Mouse (Mus musculus) stomach, embryonic 16.5 days (tissue): ENCODE results near the gene Ceacam19. TPM values are rescaled to one million over a fixed set of nuclear protein-coding genes. Genes with fewer than 3 reads are reported as not detected.
A peak's percentile ranks its signal among the peaks of the same experiment; 100 is the strongest.

Source experiments
- ATAC-seq: fragments of 200-750 bp; cut with Nextera tagmentation; 2 replicates; pipeline ENCODE4 v1.8.0; 2017; ENCODE audit warnings: moderate number of reproducible peaks, moderate TSS enrichment; ENCODE audit not compliant: insufficient read depth, low FRiP score
- H3K27ac ChIP-seq: fragments of 300-500 bp; sonication (generic); 2 replicates; pipeline ENCODE4 v1.5.1; 2014; ENCODE audit warnings: low read length
- H3K27me3 ChIP-seq: fragments of 300-500 bp; sonication (generic); 2 replicates; pipeline ENCODE4 v1.6.1; 2014; ENCODE audit warnings: low read length, control low read depth, mixed read lengths; ENCODE audit not compliant: control insufficient read depth, insufficient read depth
- H3K36me3 ChIP-seq: fragments of 300-500 bp; sonication (generic); 2 replicates; pipeline ENCODE4 v1.6.1; 2014; ENCODE audit warnings: low read length; ENCODE audit not compliant: control insufficient read depth, insufficient read depth
- H3K4me1 ChIP-seq: fragments of 300-500 bp; sonication (generic); 2 replicates; pipeline ENCODE4 v1.6.1; 2014; ENCODE audit warnings: low read length, control low read depth, mixed read lengths; ENCODE audit not compliant: control insufficient read depth, insufficient read depth
- H3K4me2 ChIP-seq: fragments of 300-500 bp; sonication (generic); 2 replicates; pipeline ENCODE4 v1.6.1; 2014; ENCODE audit warnings: low read depth, low read length, mixed read lengths
- H3K4me3 ChIP-seq: fragments of 300-500 bp; sonication (generic); replicated peaks from 2 replicates; pipeline ENCODE4 v1.5.1; 2014; ENCODE audit warnings: mild to moderate bottlenecking, low read length
- H3K9ac ChIP-seq: fragments of 300-500 bp; sonication (generic); 2 replicates; pipeline ENCODE4 v1.6.1; 2014; ENCODE audit warnings: low read length
- H3K9me3 ChIP-seq: fragments of 300-500 bp; sonication (generic); replicated peaks from 2 replicates; pipeline ENCODE4 v1.6.1; 2016; ENCODE audit warnings: low read length, control low read depth; ENCODE audit not compliant: control insufficient read depth
- WGBS: fragments of 180-500 bp; shearing (Covaris S2); extraction: QIAGEN DNeasy Blood & Tissue Kit; methylation state at CpG from one replicate; pipeline ENCODE4 v1.1.7; 2014; 5-methylcytosine and 5-hydroxymethylcytosine counted together
- polyA plus RNA-seq: library from polyadenylated mRNA; unstranded; fragments of >200 nt; fragmentation: Nextera tagmentation; extraction: Ambion mirVana; gene quantifications from 2 replicates; pipeline ENCODE4 v1.2.1, GENCODE M21; 2015

The Ceacam19 gene
- polyA plus RNA-seq, 1 experiment from 2014 or later: 3.2 TPM

DNA sequence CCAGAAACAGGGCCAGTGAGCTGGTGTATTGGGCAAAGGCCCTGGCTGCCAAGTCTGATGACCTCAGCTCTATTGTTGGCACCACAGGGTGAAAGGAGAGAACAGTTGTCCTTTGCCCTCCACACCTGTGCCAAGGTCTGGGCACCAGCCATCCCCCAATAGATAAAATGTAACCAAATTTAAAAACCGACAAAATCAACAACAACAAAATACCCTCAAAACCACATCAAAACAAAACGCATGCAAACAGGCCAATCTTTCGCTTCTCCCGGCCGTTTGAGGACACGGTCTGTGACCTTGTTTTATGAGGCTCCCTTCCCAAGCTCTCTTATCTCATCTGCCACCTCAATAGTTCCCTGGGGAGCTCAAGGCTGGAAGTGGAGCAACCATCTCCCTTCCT lies 21.3 kb downstream of the Ceacam19 start:
- Histone ChIP-seq H3K4me2 (no peak overlapping the region), H3K9me3 (no peaks in the 10 kb centered on the region), H3K36me3 (no peaks in the 10 kb centered on the region), H3K27me3 (no peaks in the 10 kb centered on the region), H3K4me3 (no peak overlapping the region), H3K27ac (no peak overlapping the region), H3K9ac (no peak overlapping the region), H3K4me1 (no peaks in the 10 kb centered on the region)
- 83% methylated on average over 6 of the region's 6 CpGs for WGBS
- ATAC-seq: no peak

DNA sequence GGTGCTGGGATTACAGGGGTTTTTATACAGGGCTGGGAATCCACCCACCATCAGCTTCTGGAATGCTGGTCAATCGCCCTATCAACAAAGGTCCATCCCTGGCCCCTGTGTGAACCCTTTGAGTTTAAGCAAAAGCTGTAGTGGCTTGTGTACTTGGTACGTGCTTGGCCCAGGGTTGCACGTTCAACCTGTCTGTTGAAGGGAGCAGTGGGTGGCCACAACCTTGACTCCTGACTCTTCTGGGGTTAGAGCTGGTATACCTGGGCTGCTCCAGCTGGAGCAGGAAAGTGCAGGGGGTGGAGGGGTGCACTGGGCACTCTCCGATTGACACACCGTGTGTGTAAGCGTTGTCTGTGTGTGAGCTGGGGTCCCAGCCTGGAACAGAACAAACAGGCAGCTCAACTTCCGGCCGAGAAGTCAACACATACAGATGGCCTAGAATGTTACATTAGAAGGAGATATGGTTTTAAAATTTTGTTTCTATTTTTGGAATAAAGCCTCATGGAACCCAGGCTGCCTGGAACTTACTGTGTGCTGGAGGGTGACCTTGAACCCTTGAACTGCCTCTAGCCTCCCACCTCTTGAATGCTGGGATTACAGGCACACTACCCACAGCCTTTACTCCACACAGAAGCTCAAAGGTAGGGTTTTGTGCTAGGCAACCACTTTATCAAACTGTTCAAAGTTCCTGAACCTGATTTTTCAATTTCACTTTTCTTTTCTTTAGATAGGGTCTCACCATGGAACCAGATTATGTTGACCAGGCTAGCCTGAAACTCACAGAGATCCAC lies 22.3 kb downstream of the Ceacam19 start:
- 63% methylated on average over 8 of the region's 8 CpGs for WGBS
- Histone ChIP-seq H3K4me3 (no peak overlapping the region), H3K36me3 (no peaks in the 10 kb centered on the region), H3K4me1 (no peaks in the 10 kb centered on the region), H3K9me3 (no peaks in the 10 kb centered on the region), H3K9ac (no peak overlapping the region), H3K27ac (no peak overlapping the region), H3K27me3 (no peaks in the 10 kb centered on the region), H3K4me2 (no peak overlapping the region)
- ATAC-seq: no peak

DNA sequence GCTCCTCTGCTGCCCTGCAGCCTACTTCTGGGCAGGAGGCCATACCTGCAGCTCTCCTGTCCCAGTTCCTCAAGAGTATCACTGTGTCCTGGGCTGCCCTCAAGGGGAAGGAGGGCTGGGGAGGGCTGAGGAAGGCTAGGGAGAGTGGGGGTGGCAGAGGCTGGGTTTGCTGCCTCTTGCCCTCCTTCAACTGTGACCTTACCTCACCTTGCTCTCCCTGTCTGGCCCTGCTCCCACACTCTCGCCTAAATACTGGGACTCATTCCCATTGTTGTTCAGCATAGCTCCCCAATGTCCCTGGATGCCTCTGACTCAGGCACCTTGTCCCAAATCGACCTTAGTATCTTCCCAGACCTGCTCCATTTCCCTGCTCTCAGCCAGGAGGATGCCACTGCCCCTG lies 23.5 kb downstream of the Ceacam19 start:
- Histone ChIP-seq H3K9me3 (no peaks in the 10 kb centered on the region), H3K36me3 (no peaks in the 10 kb centered on the region), H3K4me1 (no peaks in the 10 kb centered on the region), H3K9ac (no peak overlapping the region), H3K4me2 (no peak overlapping the region), H3K27ac (no peak overlapping the region), H3K27me3 (no peaks in the 10 kb centered on the region), H3K4me3 (no peak overlapping the region)
- 30% methylated on average over 2 of the region's 2 CpGs for WGBS
- no peak for ATAC-seq

DNA sequence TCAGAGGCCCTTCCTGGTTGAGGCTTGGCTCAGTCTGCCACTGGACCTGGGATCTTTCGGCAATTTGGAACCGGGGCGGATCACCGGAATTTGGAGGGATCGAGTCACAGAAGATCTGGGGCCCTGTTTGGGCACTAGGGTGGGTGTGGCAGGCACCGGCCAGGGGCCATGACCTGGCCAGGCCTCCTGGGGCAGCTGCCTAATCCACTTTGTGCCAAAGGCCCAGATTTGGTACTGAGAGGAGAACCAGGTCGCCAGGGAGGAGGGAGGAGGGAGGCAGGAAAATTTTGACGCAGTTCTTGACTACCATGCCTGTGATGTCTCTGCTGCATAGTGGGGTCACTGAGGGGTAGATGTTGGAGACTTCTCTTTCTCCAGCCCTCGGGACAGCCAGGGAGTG lies 26.6 kb downstream of the Ceacam19 start, which contains the start of gene Ceacam16:
Gene Ceacam16 (minus strand): TSS at position 101 of the 400 bp plus-strand sequence.
- WGBS: 78% methylated on average over 9 of the region's 9 CpGs
- Histone ChIP-seq H3K27me3 (no peaks in the 10 kb centered on the region), H3K4me1 (no peaks in the 10 kb centered on the region), H3K4me3 (no peak within 1 kb of the TSS), H3K9me3 (no peaks in the 10 kb centered on the region), H3K27ac (no peak within 1 kb of the TSS), H3K9ac (no peak within 1 kb of the TSS), H3K36me3 (no peaks in the 10 kb centered on the region), H3K4me2 (no peak within 1 kb of the TSS)
- ATAC-seq: no peak

DNA sequence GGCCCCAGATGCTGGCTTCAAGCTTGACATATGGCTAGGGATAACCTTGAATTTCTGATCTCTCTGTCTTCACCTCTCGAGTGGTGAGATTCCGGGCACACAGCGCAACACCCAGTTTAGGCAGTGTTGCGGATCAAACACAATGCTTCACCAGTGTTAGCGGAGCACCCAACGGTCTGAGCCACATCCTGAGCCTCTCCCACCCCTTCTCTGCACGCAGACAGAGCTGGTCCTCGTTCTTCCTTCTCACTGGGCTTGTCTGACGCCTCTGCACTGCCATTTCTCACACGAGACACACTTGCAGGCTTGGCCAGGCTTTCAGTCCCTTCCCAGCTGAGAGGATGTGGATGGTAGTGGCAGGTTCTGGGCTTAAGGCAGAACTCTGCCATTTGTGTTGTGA lies 28.0 kb downstream of the Ceacam19 start:
- Histone ChIP-seq H3K4me1 (no peaks in the 10 kb centered on the region), H3K27ac (no peak overlapping the region), H3K36me3 (no peaks in the 10 kb centered on the region), H3K9me3 (no peaks in the 10 kb centered on the region), H3K4me3 (no peak overlapping the region), H3K9ac (no peak overlapping the region), H3K27me3 (no peaks in the 10 kb centered on the region), H3K4me2 (no peak overlapping the region)
- WGBS: 64% methylated on average over 10 of the region's 10 CpGs
- ATAC-seq: no peak

DNA sequence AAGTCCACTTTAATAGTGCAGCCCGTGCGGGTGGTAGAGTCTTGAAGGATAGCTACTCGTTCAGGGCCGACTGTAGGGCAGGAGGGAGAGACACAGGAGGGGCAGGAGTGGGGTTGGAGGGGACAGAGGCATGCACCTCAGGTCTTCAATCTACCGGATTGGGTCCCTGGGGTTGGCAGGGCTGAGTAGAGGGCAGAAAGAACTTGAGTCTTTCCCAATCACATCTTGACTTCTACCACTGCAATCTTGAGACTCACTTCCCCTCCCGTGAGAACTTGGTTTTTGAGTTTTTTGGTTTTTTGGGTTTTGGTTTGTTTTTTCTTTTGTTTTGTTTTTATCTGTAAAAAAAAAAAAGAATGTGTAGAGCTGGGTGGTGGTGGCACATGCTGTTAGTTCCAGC lies 31.5 kb downstream of the Ceacam19 start:
- Histone ChIP-seq H3K27ac (no peak overlapping the region), H3K4me1 (peaks cover 4% of the 10 kb centered on the region; the same call in 1 of the 2 replicates), H3K4me2 (no peak overlapping the region), H3K27me3 (peaks cover 14% of the 10 kb centered on the region), H3K9me3 (no peaks in the 10 kb centered on the region), H3K36me3 (no peaks in the 10 kb centered on the region), H3K4me3 (no peak overlapping the region), H3K9ac (no peak overlapping the region)
- WGBS: 77% methylated on average over 6 of the region's 6 CpGs
- ATAC-seq: no peak

DNA sequence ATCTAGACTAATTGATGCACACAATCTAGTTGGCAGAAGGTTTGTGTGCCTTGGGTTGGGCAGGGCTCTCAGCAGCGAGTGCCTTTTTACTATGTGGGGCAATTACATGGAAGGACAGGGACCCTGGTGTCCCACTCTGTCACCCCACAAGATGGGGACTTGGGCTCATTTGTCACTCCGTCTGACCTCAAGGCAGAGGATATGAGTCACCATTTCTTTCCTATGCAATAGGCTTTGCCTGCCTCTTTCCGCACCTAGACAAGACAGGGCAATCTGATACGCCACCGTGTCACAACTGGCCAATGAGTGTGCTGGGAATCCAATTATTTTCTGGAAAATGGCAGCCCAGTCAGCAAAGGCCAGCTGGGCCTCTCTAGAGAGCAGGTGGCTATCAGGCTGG lies 32.1 kb downstream of the Ceacam19 start:
- Histone ChIP-seq H3K4me3 (no peak overlapping the region), H3K4me2 (no peak overlapping the region), H3K9ac (no peak overlapping the region), H3K36me3 (no peaks in the 10 kb centered on the region), H3K4me1 (peaks cover 4% of the 10 kb centered on the region; the same call in 1 of the 2 replicates), H3K9me3 (no peaks in the 10 kb centered on the region), H3K27ac (no peak overlapping the region), H3K27me3 (peaks cover 16% of the 10 kb centered on the region)
- WGBS: 77% methylated on average over 5 of the region's 5 CpGs
- ATAC-seq: no peak

DNA sequence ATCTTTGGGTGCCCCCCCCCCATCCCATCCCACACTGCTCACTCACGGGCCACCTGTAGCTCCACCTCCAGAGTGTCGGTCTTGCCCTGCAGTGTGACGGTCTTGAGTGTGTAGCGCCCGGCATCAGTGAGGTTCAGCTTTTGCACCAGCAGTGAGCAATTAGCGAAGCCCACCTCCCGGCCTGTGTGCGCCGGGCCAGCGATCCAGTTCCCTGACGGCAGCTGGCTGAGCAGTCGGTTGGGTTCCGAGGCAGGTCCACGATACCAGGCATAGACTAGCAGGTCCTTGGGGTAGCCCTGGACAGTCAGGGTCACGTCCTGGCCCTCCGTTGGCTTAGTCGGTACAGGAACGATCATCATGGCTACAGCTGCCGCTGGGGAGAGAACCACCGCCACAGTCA lies 34.2 kb downstream of the Ceacam19 start:
- H3K4me3 ChIP-seq: no peak overlapping the region

DNA sequence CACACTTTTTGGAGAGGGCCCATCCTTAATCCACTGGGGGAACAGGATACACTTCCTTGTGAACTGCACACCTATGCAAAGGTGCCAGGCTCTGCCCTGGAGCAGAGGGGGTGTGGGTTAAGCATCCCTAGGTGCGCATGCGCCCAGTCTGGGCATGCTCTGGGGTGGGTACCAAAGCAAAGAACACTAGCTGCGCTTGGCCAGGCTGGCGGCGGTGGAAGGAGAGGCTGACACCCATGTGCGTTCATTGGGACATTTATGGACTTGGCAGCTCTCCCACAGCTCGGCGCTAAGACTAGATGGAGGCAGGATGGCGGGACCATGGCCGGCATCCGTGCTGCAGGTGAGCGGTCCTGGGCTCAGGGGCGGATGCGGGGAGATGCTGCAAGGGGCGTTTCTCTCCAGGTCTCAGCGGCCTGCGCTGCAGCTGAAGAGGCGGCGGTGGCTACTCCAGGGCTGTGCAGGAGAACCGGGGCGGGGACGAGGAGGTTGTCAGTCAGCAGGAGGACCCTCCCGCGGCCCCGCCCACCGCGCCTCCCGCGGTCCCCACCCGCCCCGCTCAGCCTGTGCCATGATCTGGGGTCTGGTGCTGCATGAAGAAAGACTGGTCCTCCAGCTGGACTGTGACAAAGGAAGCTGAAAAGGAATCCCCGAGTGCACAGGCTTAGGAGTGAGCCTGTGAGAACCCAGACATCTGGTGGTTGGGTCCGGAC lies 35.8 kb downstream of the Ceacam19 start, which contains the start of gene Gm19345:
Gene Gm19345 (plus strand): TSS at position 146 of the 713 bp plus-strand sequence.
- H3K4me1 ChIP-seq: peaks cover 10% of the 10 kb centered on the region; the same call in 1 of the 2 replicates
- no peaks in the 10 kb centered on the region for H3K9me3 ChIP-seq
- H3K36me3 ChIP-seq: no peaks in the 10 kb centered on the region
- peak; percentile 61; the same call in 1 of the 2 replicates for ATAC-seq
- H3K4me3 ChIP-seq: peak within 1 kb of the TSS; percentile 26
- 3% methylated on average over 33 of the region's 33 CpGs for WGBS
- peak within 1 kb of the TSS; percentile 44 for H3K9ac ChIP-seq
- peaks cover 17% of the 10 kb centered on the region for H3K27me3 ChIP-seq
- peak within 1 kb of the TSS; percentile 46 for H3K4me2 ChIP-seq
- no peak within 1 kb of the TSS for H3K27ac ChIP-seq

More for the DNA sequence above, 34.2 kb downstream of the Ceacam19 start:
- no peak overlapping the region for H3K4me2 ChIP-seq
- no peak overlapping the region for H3K27ac ChIP-seq
- peaks cover 4% of the 10 kb centered on the region; the same call in 1 of the 2 replicates for H3K4me1 ChIP-seq
- no peak for ATAC-seq
- 85% methylated on average over 20 of the region's 20 CpGs for WGBS
- no peaks in the 10 kb centered on the region for H3K9me3 ChIP-seq
- no peaks in the 10 kb centered on the region for H3K36me3 ChIP-seq
- H3K27me3 ChIP-seq: peaks cover 17% of the 10 kb centered on the region
- H3K9ac ChIP-seq: no peak overlapping the region
